Mouse (Mus musculus): ENCODE results near the gene Plpp7. TPM values are rescaled to one million over a fixed set of nuclear protein-coding genes. Genes with fewer than 3 reads are reported as not detected.

Gene Plpp7
- total RNA-seq, 1 experiment from 2014 or later, result 1.1 TPM

DNA sequence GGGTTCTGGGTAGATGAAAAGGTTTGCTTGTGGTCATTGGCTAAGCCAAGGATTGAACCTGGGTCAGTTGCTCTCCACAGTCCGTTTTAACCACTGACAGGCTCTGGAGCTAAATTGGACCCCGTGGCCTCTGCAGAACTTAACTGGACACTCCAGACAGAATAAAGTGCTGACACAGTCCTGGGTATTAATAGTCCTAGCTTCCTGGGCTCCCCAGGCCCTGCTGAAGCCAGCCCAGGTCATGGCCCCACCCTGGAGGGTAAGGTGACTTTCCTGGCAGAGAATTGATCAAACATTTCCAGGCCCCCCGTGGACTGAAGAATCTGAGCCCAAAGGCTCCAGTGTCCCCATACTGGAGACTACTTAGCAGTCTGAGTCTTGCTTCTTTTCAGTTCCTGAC lies 3.4 kb upstream of the Plpp7 start:
- no peak for ATAC-seq (replicated peaks; ENCODE audit: low read depth, poor library complexity, severe bottlenecking)

DNA sequence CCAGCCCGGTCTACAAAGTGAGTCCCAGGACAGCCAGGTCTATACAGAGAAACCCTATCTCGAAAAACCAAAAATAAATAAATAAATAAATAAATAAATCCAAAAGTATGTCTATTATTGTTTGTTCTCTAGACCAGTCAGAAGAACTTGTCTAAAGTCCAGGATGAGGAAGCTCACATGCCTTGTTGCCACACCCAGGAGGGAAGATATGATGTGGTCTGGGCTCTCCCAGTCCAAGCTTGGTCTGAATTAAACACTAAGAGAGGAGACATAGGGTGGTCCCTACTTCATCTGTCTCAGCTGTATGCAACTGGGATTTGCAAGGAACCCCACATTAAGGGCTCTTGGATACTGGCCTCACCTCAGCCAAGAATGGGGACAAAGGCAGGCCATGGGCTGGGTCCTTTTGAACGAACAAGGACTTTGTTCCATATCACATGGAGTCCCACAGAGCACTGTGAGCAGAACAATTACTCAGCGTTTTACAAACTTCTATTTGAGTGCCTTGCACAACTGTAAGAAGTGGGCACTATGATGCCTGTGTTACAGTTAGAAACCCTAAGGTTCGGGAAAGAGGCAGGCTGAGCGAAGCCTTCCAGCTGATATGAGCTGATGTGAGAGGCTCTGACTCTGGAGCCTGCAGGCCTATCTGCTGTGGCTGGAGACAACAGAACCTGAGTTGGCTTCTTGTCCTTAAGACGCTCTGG lies 1.2 kb upstream of the Plpp7 start:
- no peak for ATAC-seq (replicated peaks; ENCODE audit: low read depth, poor library complexity, severe bottlenecking)

DNA sequence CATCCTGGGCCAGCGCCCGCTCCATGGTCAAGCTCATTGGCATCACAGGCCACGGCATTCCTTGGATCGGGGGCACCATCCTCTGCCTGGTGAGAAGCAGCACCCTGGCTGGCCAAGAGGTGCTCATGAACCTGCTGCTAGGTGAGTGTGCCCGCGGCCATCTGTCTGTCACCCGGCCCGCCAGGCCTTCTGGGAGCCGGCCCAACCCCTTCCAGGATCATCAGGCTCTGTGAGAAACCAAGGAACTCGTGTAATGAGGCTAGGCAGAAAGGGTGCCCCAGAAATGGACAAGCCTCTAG lies 743 bp downstream of the Plpp7 start:
- ATAC-seq (replicated peaks; ENCODE audit: low read depth, poor library complexity, severe bottlenecking), result no peak

DNA sequence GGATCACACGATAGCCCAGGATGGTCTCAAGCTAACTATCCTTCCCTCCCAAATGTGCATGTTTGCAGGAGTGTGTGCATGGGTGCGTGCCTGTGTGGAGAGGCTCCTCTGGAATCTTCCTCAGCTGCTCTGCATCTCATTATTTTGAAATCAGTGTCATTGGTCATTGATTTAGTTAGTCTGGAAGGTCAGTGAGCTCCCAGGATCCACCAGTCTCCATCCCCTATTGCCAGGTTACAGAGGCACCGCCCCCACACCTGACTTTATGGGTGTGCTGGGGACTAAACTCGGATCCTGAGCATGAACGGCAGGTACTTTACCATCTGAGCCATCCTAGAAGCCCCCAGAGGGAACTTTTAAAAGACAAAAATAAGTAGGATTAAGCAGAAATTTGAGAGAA lies 7.6 kb downstream of the Plpp7 start:
- no peak for ATAC-seq (replicated peaks; ENCODE audit: low read depth, poor library complexity, severe bottlenecking)

DNA sequence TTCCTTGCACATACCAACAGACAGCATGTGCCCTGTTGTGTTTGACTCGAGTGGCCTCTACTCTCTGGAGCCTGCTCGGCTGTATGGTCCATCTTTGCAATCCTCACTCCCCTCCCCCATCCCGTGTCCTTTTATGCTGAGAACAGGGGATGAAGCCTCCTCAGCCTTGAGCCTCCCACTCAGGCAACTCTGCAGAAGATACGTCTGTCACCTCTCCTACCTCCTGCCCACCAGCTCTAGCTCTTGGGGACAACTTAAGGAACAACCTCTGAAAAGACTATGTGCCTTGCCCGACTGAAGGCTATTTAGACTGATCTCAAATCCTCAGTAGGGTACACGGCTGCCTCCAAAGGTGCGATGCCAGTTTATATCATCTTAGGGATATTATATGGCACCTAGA lies 8.2 kb downstream of the Plpp7 start:
- no peak for ATAC-seq (replicated peaks; ENCODE audit: low read depth, poor library complexity, severe bottlenecking)

DNA sequence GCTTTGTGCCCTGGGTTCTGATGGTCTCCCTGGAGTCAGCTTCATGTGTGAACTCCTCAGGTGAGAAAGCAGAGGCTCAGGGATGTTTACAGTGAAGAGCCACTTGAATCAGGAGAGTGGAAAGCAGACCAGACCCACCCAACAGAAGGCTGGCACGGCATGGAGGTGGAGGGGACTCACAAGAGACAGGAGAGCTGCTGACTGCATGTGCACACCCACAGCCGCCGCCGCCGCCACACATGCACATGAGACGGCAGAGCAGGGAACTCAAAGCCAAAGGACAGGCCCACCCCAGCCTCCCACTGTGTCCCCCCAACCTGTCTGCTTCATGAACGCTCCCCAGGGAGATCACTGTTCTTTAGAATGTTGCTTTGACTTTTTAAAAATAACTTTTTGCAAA lies 8.8 kb downstream of the Plpp7 start:
- ATAC-seq (replicated peaks; ENCODE audit: low read depth, poor library complexity, severe bottlenecking), result no peak

DNA sequence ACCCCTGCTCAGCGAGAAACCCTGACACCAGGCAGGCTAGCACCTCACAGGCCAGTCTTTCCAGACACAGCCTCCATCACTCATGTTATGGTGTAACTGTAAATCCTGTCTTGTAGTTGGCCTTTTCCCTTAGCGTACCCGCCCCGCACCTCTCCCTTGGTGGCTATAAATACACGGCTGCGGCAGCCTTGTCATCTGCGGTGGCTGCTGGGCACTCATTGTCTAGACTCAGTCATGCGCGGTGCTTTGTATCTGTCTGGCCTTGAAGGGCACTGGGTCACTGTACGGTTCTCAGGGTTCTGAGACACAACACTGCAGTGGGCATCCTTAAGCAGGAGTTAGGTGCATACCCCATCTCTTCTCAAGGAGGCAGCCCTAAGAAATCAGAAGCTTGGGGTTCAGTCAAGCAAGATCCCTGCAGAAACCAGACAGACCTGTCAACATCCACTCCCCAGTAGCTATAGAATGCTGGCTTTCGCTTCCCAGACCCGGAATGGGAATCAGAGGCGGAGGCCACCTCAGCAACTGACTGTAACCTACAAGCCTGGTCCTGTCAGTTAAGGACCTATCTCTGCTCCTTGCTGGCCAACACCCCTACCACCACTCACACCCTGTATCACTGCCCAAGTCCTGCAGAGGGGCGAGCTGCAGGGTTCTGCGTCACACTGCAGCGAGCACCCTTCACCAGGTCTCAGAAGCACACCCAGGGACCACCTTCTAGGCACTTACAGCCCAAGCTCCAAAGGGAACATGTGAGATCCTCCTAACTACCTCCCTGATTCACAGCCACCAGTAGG lies 10.0 kb downstream of the Plpp7 start:
- ATAC-seq (replicated peaks; ENCODE audit: low read depth, poor library complexity, severe bottlenecking), result no peak

DNA sequence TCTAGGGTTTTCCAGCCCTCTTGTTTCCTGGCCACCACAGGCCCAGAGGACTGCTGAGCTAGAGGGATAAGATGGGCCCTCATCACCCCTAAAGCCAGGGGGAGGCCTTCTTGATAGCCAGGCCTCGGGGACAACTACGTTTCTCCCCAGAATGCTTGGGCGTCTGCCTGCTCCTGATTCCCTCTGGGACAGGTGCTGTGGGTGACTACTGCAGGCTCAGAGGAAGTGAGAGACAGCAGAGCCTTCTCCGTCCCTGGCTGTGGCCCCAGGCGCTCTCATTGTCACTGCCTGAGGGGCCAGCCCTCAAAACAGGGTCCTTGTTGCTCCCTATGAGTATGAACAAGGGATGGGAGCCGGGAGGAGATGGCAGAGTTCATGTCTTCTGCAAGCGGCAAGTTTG lies 10.6 kb downstream of the Plpp7 start:
- no peak for ATAC-seq (replicated peaks; ENCODE audit: low read depth, poor library complexity, severe bottlenecking)

DNA sequence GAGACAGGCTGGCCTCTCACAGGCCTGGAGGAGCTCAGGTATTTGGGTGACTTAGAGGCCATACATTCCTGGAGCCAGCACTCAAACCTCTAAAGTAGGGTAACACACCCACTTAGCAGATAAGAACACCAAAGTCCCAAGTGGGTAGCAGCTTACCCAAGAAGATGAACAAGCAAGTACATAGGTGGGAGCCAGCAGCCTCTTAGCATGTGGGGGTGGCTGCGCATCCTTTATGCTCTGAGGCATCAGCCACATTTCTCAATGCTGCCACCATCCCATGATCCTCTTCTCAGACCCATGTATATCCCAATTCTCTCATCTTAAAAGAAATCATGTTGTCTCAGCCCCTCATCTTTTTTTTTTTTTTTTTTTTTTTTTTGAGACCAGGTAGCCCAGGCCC lies 15.9 kb downstream of the Plpp7 start:
- ATAC-seq (replicated peaks; ENCODE audit: low read depth, poor library complexity, severe bottlenecking), result no peak

DNA sequence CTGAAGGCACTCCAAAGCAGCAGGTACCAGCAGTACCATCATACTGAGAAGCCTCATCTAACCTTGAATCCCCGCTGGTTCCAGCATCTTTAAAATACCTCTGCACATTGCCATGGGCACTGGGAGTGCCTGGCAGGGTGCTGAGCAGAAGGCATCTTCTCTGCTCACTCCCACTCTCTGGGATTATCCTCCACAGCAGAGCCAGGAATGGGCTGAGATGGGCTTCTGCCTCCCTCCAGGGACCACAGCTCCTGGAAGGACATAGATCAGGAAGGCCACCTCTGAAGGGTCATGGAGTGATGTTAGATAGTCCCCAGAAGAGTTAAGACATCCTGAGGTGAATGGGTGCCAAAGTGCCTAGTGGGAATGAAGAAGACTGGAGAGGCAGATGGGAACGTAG lies 17.2 kb downstream of the Plpp7 start:
- no peak for ATAC-seq (replicated peaks; ENCODE audit: low read depth, poor library complexity, severe bottlenecking)

DNA sequence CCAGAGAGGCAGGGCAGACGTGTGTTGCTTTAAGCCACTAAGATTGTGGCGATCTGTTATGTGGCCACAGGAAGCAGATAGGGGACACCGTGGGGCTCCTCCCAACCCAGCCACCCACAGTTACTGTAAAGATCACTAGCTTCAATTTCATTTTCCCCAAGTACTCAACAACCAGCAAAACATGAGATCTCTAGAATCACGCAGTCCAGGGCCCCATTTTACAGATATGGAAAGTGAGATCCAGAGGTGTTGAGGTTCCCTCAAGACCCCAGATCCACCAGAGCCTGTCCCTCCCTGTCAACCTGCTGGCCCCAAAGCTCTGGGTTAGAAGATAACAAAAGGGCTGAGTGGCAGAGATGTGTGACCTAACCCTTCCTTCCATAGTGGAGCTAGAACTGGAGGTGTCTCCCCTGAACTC lies 20.5 kb downstream of the Plpp7 start:
- ATAC-seq (replicated peaks; ENCODE audit: low read depth, poor library complexity, severe bottlenecking), result peak; percentile 63

DNA sequence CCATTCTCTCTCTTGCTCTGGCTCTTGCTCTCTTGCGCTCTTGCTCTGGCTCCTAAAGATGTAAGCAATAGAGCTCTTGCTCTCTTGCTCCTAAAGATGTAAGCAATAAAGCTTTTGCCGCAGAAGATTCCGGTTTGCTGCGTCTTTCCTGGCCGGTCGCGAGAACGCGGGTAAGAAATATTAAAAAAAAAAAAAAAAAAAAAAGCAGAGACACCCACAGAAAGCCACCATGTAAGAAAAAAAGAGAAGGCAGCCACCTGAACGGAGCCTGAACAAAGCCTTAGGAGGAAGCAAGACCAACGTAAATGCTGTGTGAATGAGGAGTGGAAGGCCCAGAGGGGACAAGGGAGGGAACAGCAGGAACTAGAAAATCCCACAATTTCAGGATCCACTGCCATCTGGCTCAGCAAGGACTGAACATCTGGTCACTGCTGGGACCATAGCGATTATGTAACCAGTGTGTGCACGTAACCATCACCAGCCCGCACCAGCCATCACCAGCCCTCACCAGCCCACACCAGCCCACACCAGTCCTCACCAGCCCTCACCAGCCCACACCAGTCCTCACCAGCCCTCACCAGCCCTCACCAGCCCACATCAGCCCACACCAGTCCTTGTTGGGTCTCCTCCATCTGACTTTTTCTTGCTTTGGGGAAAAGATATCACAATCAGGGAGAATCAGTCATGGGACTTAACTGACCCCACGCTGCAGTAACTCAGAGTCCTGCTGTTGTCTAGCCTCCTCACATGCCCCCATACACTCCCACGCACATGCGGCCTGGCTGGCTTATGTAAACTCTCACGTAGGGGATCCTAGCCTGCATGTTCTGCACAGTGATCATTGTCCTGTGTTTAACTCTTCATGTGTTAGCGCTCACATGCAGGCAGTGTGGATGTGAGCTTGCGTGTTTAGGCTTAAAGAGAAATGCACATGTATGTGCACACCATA lies 24.7 kb downstream of the Plpp7 start:
- 0 out of 2 replicates have a peak, but pooled peaks have one; percentile 26 for ATAC-seq (replicated peaks; ENCODE audit: low read depth, poor library complexity, severe bottlenecking)

DNA sequence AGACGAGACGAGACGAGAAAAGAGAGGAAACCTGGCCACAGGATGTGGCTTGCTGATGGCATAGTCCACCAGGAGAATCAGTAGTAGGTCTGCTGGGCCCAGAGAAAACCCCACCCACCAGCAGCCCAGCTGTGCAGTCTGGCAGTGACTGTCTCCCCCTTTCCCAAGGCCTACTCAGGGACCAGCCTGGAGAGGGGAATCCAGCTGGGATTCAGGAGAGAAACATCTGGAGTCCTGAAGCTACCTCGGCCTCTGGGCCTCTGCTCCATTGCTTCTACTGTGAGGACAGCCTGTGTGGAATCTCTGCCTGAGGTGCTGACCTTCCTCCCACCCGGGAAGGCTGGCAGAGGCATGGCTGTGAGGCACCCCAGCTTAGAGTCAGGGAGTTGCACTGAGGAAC lies 25.8 kb downstream of the Plpp7 start:
- ATAC-seq (replicated peaks; ENCODE audit: low read depth, poor library complexity, severe bottlenecking), result peak; percentile 29; the same call in 1 of the 2 replicates

DNA sequence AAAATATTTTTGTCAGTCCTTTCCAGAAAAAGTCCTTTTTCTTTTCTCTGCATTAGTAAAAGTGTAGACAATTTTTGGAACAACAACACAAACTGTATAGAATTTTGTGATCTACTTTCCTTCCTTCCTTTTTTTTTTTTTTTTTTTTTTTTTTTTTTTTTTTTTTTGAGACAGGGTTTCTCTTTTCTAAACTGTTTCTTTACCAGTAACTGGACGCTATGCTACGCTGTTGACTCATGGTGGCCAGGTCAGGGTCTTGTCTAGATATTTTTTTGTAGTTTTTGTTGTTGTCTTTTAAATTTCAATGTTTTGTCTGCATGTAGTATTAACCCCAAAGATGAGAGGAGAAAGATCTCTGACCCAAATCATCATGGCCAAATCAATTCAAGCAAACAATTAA lies 26.5 kb downstream of the Plpp7 start:
- ATAC-seq (replicated peaks; ENCODE audit: low read depth, poor library complexity, severe bottlenecking), result no peak

DNA sequence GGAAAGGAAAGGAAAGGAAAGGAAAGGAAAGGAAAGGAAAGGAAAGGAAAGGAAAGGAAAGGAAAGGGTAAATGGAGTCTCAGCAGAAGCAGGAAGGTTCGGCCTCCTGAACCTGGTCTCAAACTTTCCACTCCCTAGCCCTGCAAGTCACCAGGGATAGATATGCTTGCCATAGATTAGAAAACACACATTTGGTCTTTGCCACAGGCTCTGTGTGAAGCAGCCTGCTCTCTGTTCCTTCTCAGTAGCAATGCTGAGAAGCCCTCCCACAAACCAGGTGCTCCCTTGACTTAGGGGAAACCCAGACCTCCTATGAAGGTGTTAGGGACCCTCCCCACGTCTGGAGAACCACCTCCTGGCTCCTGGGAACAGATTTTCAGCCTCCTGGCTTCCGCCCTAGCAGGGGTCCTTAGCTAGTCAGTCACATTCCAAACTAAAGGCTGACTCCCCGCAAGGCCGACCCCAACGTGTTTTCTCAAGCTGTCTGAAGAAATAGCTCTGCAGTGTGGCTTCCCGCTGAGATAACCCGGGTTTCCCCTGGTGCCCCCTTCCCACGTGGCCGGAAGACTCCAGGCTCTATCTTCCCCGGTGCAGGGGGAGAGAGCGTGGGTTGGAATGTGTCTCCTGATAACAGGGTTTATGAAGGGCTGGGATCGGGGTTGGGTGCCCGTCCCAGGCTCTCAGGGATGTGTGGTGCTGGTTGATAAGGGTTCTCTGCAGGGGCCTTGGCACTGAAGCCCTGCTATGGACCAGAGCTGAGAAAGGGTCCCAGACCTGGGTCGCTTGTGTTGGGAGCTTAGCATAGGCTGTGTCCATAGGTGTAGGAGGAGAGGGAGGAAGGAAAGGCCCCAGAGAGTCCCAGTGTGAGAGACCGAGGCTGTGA lies 32.6 kb downstream of the Plpp7 start:
- ATAC-seq (replicated peaks; ENCODE audit: low read depth, poor library complexity, severe bottlenecking), result peak; percentile 86

DNA sequence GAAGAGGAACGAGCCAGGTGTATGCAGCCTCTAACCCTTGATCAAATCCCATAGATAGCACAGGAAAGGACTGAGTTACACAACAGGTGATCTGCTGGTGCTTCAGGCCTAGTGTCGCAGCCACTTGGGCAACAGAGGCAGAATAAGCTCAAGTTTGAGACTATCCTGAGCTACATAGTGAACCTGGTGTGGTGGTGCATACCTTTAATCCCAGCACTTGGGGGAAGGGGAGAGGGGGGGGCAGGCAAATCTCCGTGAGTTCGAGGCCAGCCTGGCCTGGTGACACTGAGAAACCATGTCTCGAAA lies 33.2 kb downstream of the Plpp7 start:
- ATAC-seq (replicated peaks; ENCODE audit: low read depth, poor library complexity, severe bottlenecking), result no peak

DNA sequence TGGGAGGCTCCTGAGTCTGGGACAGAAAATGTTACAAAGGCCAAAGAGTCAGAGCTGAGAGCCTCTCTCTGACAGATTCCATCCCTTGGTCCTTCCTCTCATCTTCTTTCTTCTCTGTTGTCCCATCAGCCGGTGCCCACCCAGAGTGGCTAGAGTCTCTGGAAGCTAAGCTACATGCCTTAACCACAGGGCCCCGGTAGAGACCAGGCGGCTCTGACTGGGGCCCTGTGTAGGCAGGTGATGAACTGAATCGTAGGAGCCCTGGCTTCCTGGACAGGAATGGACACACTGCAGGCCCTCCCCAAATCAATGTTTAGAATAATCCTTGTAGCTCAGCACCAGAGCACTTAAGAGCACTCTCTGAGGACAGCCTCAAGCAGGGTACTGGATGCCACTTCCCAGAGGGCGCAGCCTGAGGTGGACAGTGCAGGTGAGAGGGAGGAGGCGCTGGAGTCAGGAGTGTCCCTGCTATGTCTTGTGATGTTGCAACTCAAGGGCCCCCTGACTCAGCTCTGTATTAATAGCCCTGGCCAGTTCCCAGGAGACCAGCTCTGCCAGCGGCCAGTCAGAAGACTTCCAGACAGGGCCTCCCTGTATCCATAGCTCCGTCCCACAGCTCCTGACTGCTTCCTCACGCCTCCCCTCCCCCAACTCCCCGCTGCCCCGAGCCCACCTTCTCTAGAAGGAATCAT lies 34.2 kb downstream of the Plpp7 start:
- ATAC-seq (replicated peaks; ENCODE audit: low read depth, poor library complexity, severe bottlenecking), result no peak

DNA sequence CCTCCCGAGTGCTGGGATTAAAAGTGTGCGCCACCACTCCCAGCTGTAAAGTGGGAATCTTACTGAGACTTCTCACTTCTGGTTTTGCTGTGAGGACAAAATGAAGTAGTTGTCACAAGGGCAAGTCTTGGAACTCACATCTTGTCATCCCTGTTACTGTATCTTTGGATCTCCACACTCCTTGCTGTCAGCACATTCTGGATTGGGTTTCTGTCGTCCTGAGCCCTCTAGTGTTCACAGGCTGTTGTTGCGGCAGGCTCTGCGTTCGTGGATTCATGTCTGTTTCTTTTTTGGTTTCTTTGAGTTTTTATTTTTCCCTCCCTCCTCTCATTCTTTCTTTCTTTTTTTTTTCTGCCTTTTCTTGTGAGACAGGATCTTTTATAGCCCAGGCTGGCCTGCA lies 35.1 kb downstream of the Plpp7 start:
- no peak for ATAC-seq (replicated peaks; ENCODE audit: low read depth, poor library complexity, severe bottlenecking)

DNA sequence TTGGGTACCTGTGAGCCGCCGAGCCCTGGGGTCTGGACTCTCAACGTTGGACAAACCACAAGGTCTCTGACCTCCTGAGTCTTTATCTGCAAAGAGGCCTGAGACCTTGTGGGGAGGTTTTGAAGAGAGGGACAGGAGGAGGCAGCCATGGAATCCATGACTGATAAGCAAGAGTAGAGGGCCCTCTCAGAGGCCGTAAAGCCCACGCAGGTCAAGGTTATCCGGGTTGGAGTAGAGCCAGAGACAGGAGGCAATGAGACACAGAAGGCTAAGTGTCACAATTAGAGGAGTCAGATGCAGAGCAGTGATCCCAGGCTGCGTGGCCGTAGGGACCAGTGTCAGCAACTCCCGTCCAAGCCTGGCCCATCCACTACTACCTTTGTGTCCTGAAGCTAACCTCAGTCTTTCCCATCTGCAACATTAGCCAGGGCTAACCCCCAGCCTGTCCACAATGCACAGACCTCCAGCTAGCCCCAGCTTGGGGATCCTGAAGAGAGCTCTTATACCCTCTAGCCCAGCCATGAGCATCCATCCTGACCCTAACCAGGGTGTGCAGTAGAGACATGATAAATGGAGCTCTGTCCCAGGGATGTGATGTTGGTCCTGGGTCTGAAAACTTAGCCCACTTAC lies 36.0 kb downstream of the Plpp7 start:
- no peak for ATAC-seq (replicated peaks; ENCODE audit: low read depth, poor library complexity, severe bottlenecking)

Data from common myeloid progenitor, adult 5-6 weeks (primary cell).